Mouse (Mus musculus): ENCODE measurements around the gene Slc35e3. TPM values are rescaled to one million over a fixed set of nuclear protein-coding genes. Genes with fewer than 3 reads are reported as not detected.

The Slc35e3 gene
- total and polyA plus RNA-seq, 3 experiments, result 2.2 to 9.7 (median 5.0) TPM

DNA sequence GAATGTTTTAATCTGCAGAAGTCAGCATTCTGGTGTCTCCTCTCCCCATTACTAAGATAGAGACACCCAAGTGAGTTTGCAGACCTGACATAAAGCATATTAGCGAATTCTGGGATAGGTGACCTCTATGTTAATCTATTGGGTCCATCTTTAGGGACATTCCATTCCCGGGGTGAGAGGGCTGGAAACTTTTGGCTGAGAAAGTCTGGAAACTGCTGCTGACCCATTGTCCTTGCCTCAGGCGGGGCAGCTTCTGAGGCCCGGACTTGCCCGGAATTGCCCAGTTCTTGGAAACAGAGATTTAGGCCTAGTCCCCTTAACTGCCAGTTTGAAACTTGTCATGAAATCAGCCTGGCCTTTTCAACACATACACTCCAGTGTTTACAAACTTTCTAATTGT is 34.8 kb downstream of the Slc35e3 start:
- Histone ChIP-seq H3K4me1 (ENCODE audit: control insufficient read depth in 1 of 2, insufficient read depth in 2 of 2) (peaks cover 20 to 54% of the 10 kb centered on the region in 2 experiments), H3K27ac (ENCODE audit: insufficient read depth, low read depth) (peak overlapping the region; percentile 92), H3K36me3 (replicated peaks in 1 of 2; ENCODE audit: control insufficient read depth in 1 of 2, insufficient read depth in 1 of 2, low read length in 1 of 2) (peaks cover 13 to 22% of the 10 kb centered on the region in 2 experiments), H3K79me2 (replicated peaks; ENCODE audit: control insufficient read depth, extremely low read depth, insufficient read depth, poor library complexity, severe bottlenecking) (peaks cover 32% of the 10 kb centered on the region), H3K9ac (ENCODE audit: insufficient read depth, low read depth) (peak overlapping the region; percentile 87), H3K9me3 (replicated peaks; ENCODE audit: low read length) (no peaks in the 10 kb centered on the region), H3K27me3 (replicated peaks) (no peaks in the 10 kb centered on the region), H3K4me2 (ENCODE audit: insufficient read depth, low read depth, poor library complexity, severe bottlenecking) (peak overlapping the region; percentile 83), H3K4me3 (replicated peaks in 1 of 3; ENCODE audit: low read depth in 2 of 3, low read length in 2 of 3, poor library complexity in 1 of 3) (peak overlapping the region; percentile 28 to 90 (median 45))
- dilution Hi-C loops (cut with MboI; ENCODE audit: extremely low pct_ligation_motif_present, extremely low pct_unique_long_range_greater_than_20kb, low sequenced_read_pairs) (no loop called here), in situ Hi-C loops (cut with MboI; ENCODE audit: low pct_ligation_motif_present, low pct_unique_long_range_greater_than_20kb, low sequenced_read_pairs) (no loop called here)
- DNase-seq (ENCODE audit: extremely low read depth), result no peak
- TF ChIP-seq KAT2A (IDR thresholded peaks at IDR 0.05; ENCODE audit: insufficient replicate concordance, low read length) (no peak), ZC3H11A (IDR thresholded peaks at IDR 0.05; ENCODE audit: low read depth, low read length) (no peak), ZKSCAN1 (IDR thresholded peaks at IDR 0.05; ENCODE audit: borderline replicate concordance, low read depth, low read length) (no peak), RAD21 (IDR thresholded peaks at IDR 0.05; ENCODE audit: low read depth, low read length) (no peak), NRF1 (IDR thresholded peaks at IDR 0.05; ENCODE audit: low read depth, low read length) (no peak), ELF1 (IDR thresholded peaks at IDR 0.05; ENCODE audit: low read depth, low read length) (no peak), E2F4 (IDR thresholded peaks at IDR 0.05; ENCODE audit: insufficient replicate concordance, low read depth, low read length) (no peak), MXI1 (IDR thresholded peaks at IDR 0.05; ENCODE audit: low read depth, low read length) (no peak), MAZ (IDR thresholded peaks at IDR 0.05; ENCODE audit: low read depth, low read length) (no peak), ETS1 (conservative IDR thresholded peaks at IDR 0.05; ENCODE audit: low read depth, low read length) (no peak), MAFK (IDR thresholded peaks at IDR 0.05; ENCODE audit: insufficient replicate concordance, low read length) (no peak), TCF12 (IDR thresholded peaks at IDR 0.05; ENCODE audit: low read depth, low read length) (no peak), MYC (IDR thresholded peaks at IDR 0.05; ENCODE audit: low read depth, low read length) (no peak), GABPA (IDR thresholded peaks at IDR 0.05; ENCODE audit: insufficient replicate concordance, low read depth, low read length) (no peak), MEF2A (IDR thresholded peaks at IDR 0.05; ENCODE audit: borderline replicate concordance, low read depth, low read length) (no peak), USF2 (conservative IDR thresholded peaks at IDR 0.05; ENCODE audit: low read depth, low read length) (no peak), SMC3 (IDR thresholded peaks at IDR 0.05; ENCODE audit: low read depth, low read length) (no peak), EP300 (IDR thresholded peaks at IDR 0.05; ENCODE audit: low read length) (no peak)

DNA sequence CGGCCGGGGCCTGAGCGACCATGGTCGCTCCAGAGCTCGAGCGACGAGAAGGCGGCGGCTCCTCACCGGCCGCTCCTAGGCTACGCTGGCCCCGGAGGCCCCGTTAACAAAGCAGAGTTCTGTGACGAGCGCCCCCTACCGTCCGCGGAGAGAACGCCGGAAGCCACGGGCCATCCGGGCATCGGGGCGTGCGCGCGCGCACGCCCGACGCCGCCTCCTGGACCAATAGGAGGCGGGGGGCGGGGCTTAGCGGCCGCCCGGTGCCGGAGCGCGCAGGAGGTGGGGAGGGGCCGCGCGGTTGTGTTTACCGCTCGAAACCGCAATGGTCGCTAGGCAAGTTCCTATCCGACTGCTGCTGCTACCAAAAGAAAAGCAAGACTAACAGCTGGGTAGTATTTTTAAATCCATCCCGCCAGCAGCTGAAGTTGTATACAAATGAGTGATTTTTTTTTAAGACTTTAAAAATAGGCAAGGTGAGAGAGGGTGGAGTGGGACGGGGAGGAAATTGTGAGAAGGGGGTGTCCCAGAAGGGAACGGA is 35.5 kb downstream of the Slc35e3 start, which contains the start of gene Mdm2:
Gene Mdm2, minus strand, starts transcription at position 155 of the 538 bp plus-strand sequence.
- peak within 1 kb of the TSS; percentile 100 for H3K9ac ChIP-seq (ENCODE audit: insufficient read depth, low read depth)
- peaks cover 39% of the 10 kb centered on the region for H3K79me2 ChIP-seq (replicated peaks; ENCODE audit: control insufficient read depth, extremely low read depth, insufficient read depth, poor library complexity, severe bottlenecking)
- in situ Hi-C loops (cut with MboI; ENCODE audit: low pct_ligation_motif_present, low pct_unique_long_range_greater_than_20kb, low sequenced_read_pairs) (no loop called here), dilution Hi-C loops (cut with MboI; ENCODE audit: extremely low pct_ligation_motif_present, extremely low pct_unique_long_range_greater_than_20kb, low sequenced_read_pairs) (no loop called here)
- peaks cover 20 to 51% of the 10 kb centered on the region in 2 experiments for H3K4me1 ChIP-seq (ENCODE audit: control insufficient read depth in 1 of 2, insufficient read depth in 2 of 2)
- peak; percentile 91 for DNase-seq (ENCODE audit: extremely low read depth)
- peak within 1 kb of the TSS; percentile 100 for H3K27ac ChIP-seq (ENCODE audit: insufficient read depth, low read depth)
- no peaks in the 10 kb centered on the region for H3K27me3 ChIP-seq (replicated peaks)
- peak within 1 kb of the TSS; percentile 83 for H3K4me2 ChIP-seq (ENCODE audit: insufficient read depth, low read depth, poor library complexity, severe bottlenecking)
- no peaks in the 10 kb centered on the region for H3K9me3 ChIP-seq (replicated peaks; ENCODE audit: low read length)
- peaks cover 14 to 27% of the 10 kb centered on the region in 2 experiments for H3K36me3 ChIP-seq (replicated peaks in 1 of 2; ENCODE audit: control insufficient read depth in 1 of 2, insufficient read depth in 1 of 2, low read length in 1 of 2)
- H3K4me3 ChIP-seq (replicated peaks in 1 of 3; ENCODE audit: low read depth in 2 of 3, low read length in 2 of 3, poor library complexity in 1 of 3), result peak within 1 kb of the TSS; percentile 84 to 99 (median 90)
- TF ChIP-seq MEF2A (IDR thresholded peaks at IDR 0.05; ENCODE audit: borderline replicate concordance, low read depth, low read length) (peak; percentile 97), E2F4 (IDR thresholded peaks at IDR 0.05; ENCODE audit: insufficient replicate concordance, low read depth, low read length) (peak; percentile 68; the same call in 1 of the 2 replicates), NRF1 (IDR thresholded peaks at IDR 0.05; ENCODE audit: low read depth, low read length) (peak; percentile 81), PAX5 (IDR thresholded peaks at IDR 0.05; ENCODE audit: low read length) (no peak), MAX (IDR thresholded peaks at IDR 0.05; ENCODE audit: low read length) (no peak), JUN (IDR thresholded peaks at IDR 0.05; ENCODE audit: insufficient read depth, low read depth, low read length) (0 out of 2 replicates have a peak, but pooled peaks have one; percentile 15), ZMIZ1 (IDR thresholded peaks at IDR 0.05; ENCODE audit: low read depth, low read length) (0 out of 2 replicates have a peak, but pooled peaks have one; percentile 27), EP300 (IDR thresholded peaks at IDR 0.05; ENCODE audit: low read length) (peak; percentile 75), MYC (IDR thresholded peaks at IDR 0.05; ENCODE audit: low read depth, low read length) (0 out of 2 replicates have a peak, but pooled peaks have one; percentile 26), NELFE (IDR thresholded peaks at IDR 0.05; ENCODE audit: low read depth, low read length) (no peak), UBTF (IDR thresholded peaks at IDR 0.05; ENCODE audit: low read depth, low read length) (0 out of 2 replicates have a peak, but pooled peaks have one; percentile 74), USF1 (IDR thresholded peaks at IDR 0.05; ENCODE audit: low read depth, low read length) (no peak), JUND (conservative IDR thresholded peaks at IDR 0.05; ENCODE audit: low read depth, low read length) (no peak), HCFC1 (IDR thresholded peaks at IDR 0.05; ENCODE audit: low read depth, low read length) (peak; percentile 71), KAT2A (IDR thresholded peaks at IDR 0.05; ENCODE audit: insufficient replicate concordance, low read length) (no peak), TCF12 (IDR thresholded peaks at IDR 0.05; ENCODE audit: low read depth, low read length) (peak; percentile 86), SIN3A (IDR thresholded peaks at IDR 0.05; ENCODE audit: low read length) (peak; percentile 96), TBP (conservative IDR thresholded peaks at IDR 0.05; ENCODE audit: low read depth, low read length) (no peak), RCOR1 (conservative IDR thresholded peaks at IDR 0.05; ENCODE audit: low read depth, low read length) (no peak; the same call in 1 of the 2 replicates)

Measured in CH12.LX (cell line).